Mouse (Mus musculus) G1E (cell line): ENCODE data around the gene Gm49342.

Source experiments
- CTCF ChIP-seq: IDR thresholded peaks from 2 replicates; pipeline ENCODE4 v1.5.1; 2012; ENCODE audit warnings: low read depth, low read length, inconsistent platforms, mixed read lengths
- GATA1 ChIP-seq: IDR thresholded peaks from 2 replicates; pipeline ENCODE4 v1.6.1; 2012; ENCODE audit warnings: borderline replicate concordance, low read length, inconsistent platforms, mixed read lengths
- GATA2 ChIP-seq: IDR thresholded peaks from 2 replicates; pipeline ENCODE4 v1.6.1; 2012; ENCODE audit warnings: low read depth, low read length, inconsistent platforms, borderline replicate concordance
- TAL1 ChIP-seq: conservative IDR thresholded peaks from 2 replicates; pipeline ENCODE4 v1.6.1; 2012; ENCODE audit warnings: low read depth, low read length, inconsistent platforms, mixed read lengths

- TF ChIP-seq CTCF (no peak), GATA2 (no peak), GATA1 (no peak), TAL1 (no peak)
Measured at GRCm38 (mm10) chr14:50981837-50982236, 37.5 kb downstream of the Gm49342 start.
